Mouse (Mus musculus): ENCODE data around the gene Cnot10. TPM values are rescaled to one million over a fixed set of nuclear protein-coding genes. Genes with fewer than 3 reads are reported as not detected.

The Cnot10 gene
- polyA plus RNA-seq, 1 experiment: 21.9 TPM

- Histone ChIP-seq H3K4me1 (ENCODE audit: control insufficient read depth, insufficient read depth, low read length) (no peaks in the 10 kb centered on the region), H3K27ac (ENCODE audit: insufficient read depth, low read depth, low read length) (no peak overlapping the region), H3K36me3 (ENCODE audit: control insufficient read depth, insufficient read depth, low read length) (no peaks in the 10 kb centered on the region; the same call in 1 of the 2 replicates), H3K4me3 (ENCODE audit: insufficient read depth, low read depth, low read length) (no peak overlapping the region), H3K27me3 (replicated peaks; ENCODE audit: control insufficient read depth, insufficient read depth, low read length) (no peaks in the 10 kb centered on the region)
- WGBS: 87% methylated on average over 3 of the region's 3 CpGs
- TF ChIP-seq POLR2A (IDR thresholded peaks at IDR 0.05; ENCODE audit: low read depth, low read length) (no peak), CTCF (conservative IDR thresholded peaks at IDR 0.05; ENCODE audit: insufficient read depth, insufficient read length, low read depth, low read length) (no peak)
- DNase-seq: no peak
These were observed 3.2 kb downstream of the Cnot10 start for GRCm38 (mm10) chr9:114636751-114637150.

- Histone ChIP-seq H3K27me3 (replicated peaks; ENCODE audit: control insufficient read depth, insufficient read depth, low read length) (no peaks in the 10 kb centered on the region), H3K4me1 (ENCODE audit: control insufficient read depth, insufficient read depth, low read length) (no peaks in the 10 kb centered on the region), H3K27ac (ENCODE audit: insufficient read depth, low read depth, low read length) (no peak overlapping the region), H3K36me3 (ENCODE audit: control insufficient read depth, insufficient read depth, low read length) (no peaks in the 10 kb centered on the region; the same call in 1 of the 2 replicates), H3K4me3 (ENCODE audit: insufficient read depth, low read depth, low read length) (no peak overlapping the region)
- peak; percentile 25 for DNase-seq
- TF ChIP-seq POLR2A (IDR thresholded peaks at IDR 0.05; ENCODE audit: low read depth, low read length) (no peak), CTCF (conservative IDR thresholded peaks at IDR 0.05; ENCODE audit: insufficient read depth, insufficient read length, low read depth, low read length) (no peak)
- WGBS: 83% methylated on average over 4 of the region's 4 CpGs
These were observed 3.8 kb downstream of the Cnot10 start for GRCm38 (mm10) chr9:114636150-114636549.

- no peak overlapping the region for H3K27ac ChIP-seq (ENCODE audit: insufficient read depth, low read depth, low read length)
- DNase-seq: no peak
These were observed 7.7 kb downstream of the Cnot10 start for GRCm38 (mm10) chr9:114632331-114632730.

DNA sequence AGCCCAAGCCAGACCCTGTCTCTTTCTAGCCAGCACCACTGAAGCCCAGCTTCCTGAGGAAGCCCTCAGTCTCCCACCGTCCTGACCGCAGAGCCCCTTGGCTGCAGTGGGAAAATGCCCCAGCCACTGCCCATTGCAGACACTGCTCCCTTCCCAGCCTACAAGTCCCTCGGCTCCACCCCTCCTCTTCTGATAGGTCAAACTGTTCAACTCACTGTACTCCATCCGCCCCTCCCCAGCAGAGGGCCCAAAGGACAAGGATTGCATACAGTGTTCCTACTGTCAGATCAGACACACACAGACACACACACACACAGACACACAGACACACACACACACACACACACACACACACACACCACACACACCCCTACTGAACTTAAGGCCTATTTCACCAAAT is 13.3 kb downstream of the Cnot10 start:
- 70% methylated on average over 4 of the region's 4 CpGs for WGBS
- Histone ChIP-seq H3K36me3 (ENCODE audit: control insufficient read depth, insufficient read depth, low read length) (peaks cover 3% of the 10 kb centered on the region), H3K27ac (ENCODE audit: insufficient read depth, low read depth, low read length) (no peak overlapping the region), H3K4me1 (ENCODE audit: control insufficient read depth, insufficient read depth, low read length) (no peaks in the 10 kb centered on the region), H3K27me3 (replicated peaks; ENCODE audit: control insufficient read depth, insufficient read depth, low read length) (no peaks in the 10 kb centered on the region), H3K4me3 (ENCODE audit: insufficient read depth, low read depth, low read length) (no peak overlapping the region)
- DNase-seq: no peak
- no peak for TF ChIP-seq CTCF (conservative IDR thresholded peaks at IDR 0.05; ENCODE audit: insufficient read depth, insufficient read length, low read depth, low read length)
- no peak for TF ChIP-seq POLR2A (IDR thresholded peaks at IDR 0.05; ENCODE audit: low read depth, low read length)

More at GRCm38 (mm10) chr9:114632331-114632730, 7.7 kb downstream of the Cnot10 start:
- no peak for TF ChIP-seq CTCF (conservative IDR thresholded peaks at IDR 0.05; ENCODE audit: insufficient read depth, insufficient read length, low read depth, low read length)
- TF ChIP-seq POLR2A (IDR thresholded peaks at IDR 0.05; ENCODE audit: low read depth, low read length): no peak
- WGBS: 43% methylated on average over 4 of the region's 4 CpGs
- Histone ChIP-seq H3K4me3 (ENCODE audit: insufficient read depth, low read depth, low read length) (no peak overlapping the region), H3K4me1 (ENCODE audit: control insufficient read depth, insufficient read depth, low read length) (no peaks in the 10 kb centered on the region), H3K36me3 (ENCODE audit: control insufficient read depth, insufficient read depth, low read length) (no peaks in the 10 kb centered on the region; the same call in 1 of the 2 replicates), H3K27me3 (replicated peaks; ENCODE audit: control insufficient read depth, insufficient read depth, low read length) (no peaks in the 10 kb centered on the region)

GRCm38 (mm10) chr9:114624178-114624577 is 15.8 kb downstream of the Cnot10 start:
- Histone ChIP-seq H3K27ac (ENCODE audit: insufficient read depth, low read depth, low read length) (no peak overlapping the region), H3K4me3 (ENCODE audit: insufficient read depth, low read depth, low read length) (no peak overlapping the region), H3K27me3 (replicated peaks; ENCODE audit: control insufficient read depth, insufficient read depth, low read length) (no peaks in the 10 kb centered on the region), H3K4me1 (ENCODE audit: control insufficient read depth, insufficient read depth, low read length) (no peaks in the 10 kb centered on the region), H3K36me3 (ENCODE audit: control insufficient read depth, insufficient read depth, low read length) (peaks cover 3% of the 10 kb centered on the region)
- WGBS: 95% methylated on average over 6 of the region's 6 CpGs
- TF ChIP-seq POLR2A (IDR thresholded peaks at IDR 0.05; ENCODE audit: low read depth, low read length) (no peak), CTCF (conservative IDR thresholded peaks at IDR 0.05; ENCODE audit: insufficient read depth, insufficient read length, low read depth, low read length) (no peak)
- DNase-seq: no peak

DNA sequence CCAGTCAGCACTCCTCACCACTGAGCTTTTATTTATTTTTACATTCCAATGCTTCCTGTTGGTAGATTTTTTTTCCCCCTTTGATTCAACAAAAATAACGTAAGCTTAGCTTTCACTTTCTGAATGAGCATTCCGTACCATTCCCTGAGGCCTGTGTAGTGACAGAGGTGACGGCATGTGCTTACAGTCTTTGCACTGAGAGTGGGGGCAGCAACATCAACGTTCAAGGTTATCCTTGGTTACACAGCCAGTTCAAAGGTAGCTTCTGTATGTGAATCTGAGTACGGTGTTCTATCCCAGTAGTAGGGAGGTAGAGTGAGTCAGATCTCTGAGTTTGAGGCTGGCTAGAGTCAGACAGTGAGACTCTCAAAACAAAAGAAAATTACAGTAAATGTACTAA is 18.8 kb downstream of the Cnot10 start:
- no peak overlapping the region for H3K27ac ChIP-seq (ENCODE audit: insufficient read depth, low read depth, low read length)
- no peak for TF ChIP-seq POLR2A (IDR thresholded peaks at IDR 0.05; ENCODE audit: low read depth, low read length)
- no peak for TF ChIP-seq CTCF (conservative IDR thresholded peaks at IDR 0.05; ENCODE audit: insufficient read depth, insufficient read length, low read depth, low read length)
- WGBS: 68% methylated on average over 5 of the region's 5 CpGs
- DNase-seq: no peak
- peaks cover 5% of the 10 kb centered on the region for H3K36me3 ChIP-seq (ENCODE audit: control insufficient read depth, insufficient read depth, low read length)
- H3K27me3 ChIP-seq (replicated peaks; ENCODE audit: control insufficient read depth, insufficient read depth, low read length): no peaks in the 10 kb centered on the region
- no peaks in the 10 kb centered on the region for H3K4me1 ChIP-seq (ENCODE audit: control insufficient read depth, insufficient read depth, low read length)
- H3K4me3 ChIP-seq (ENCODE audit: insufficient read depth, low read depth, low read length): no peak overlapping the region

DNA sequence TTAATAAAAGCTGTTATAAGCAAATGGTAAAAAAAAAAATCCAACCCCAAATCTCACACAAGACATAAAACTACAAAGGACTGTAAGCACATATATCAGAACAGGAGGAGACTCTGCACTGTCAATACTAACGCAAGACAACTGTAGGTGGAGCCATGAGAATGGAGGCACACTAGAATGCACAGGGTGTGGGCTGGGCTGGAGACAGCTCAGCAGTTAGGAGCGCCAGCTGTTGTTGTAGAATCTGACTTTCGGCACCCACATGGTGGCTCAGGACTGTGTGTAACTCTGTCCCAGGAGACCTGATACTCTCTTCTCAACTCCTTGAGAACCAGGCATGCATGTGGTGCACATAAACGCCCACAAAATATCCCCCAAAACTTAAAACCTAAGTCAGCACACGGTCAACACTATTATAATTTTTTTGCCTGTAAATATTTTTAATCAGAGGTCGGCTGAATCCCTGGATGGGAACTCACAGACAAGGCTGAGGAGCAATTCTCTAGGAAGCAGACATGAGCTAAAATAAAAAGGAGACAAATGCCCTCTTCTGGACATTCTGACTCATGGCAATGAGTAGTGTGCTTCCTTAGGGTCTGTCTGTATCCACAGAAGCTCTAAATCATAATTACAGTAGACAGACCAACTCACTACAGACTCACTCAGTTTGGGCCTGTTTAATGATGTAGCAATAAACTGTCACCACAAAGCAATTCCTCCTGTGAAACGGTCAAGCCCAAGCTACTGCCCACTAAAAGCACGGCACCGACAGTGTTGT is 25.6 kb downstream of the Cnot10 start:
- no peak overlapping the region for H3K27ac ChIP-seq (ENCODE audit: insufficient read depth, low read depth, low read length)
- TF ChIP-seq CTCF (conservative IDR thresholded peaks at IDR 0.05; ENCODE audit: insufficient read depth, insufficient read length, low read depth, low read length): no peak
- 69% methylated on average over 9 of the region's 9 CpGs for whole genome bisulfite sequencing
- no peak for DNase-seq
- no peak overlapping the region for H3K4me3 ChIP-seq (ENCODE audit: insufficient read depth, low read depth, low read length)
- H3K27me3 ChIP-seq (replicated peaks; ENCODE audit: control insufficient read depth, insufficient read depth, low read length): no peaks in the 10 kb centered on the region
- H3K36me3 ChIP-seq (ENCODE audit: control insufficient read depth, insufficient read depth, low read length): peaks cover 8% of the 10 kb centered on the region
- no peaks in the 10 kb centered on the region for H3K4me1 ChIP-seq (ENCODE audit: control insufficient read depth, insufficient read depth, low read length)

Measured in kidney, adult 2 months (tissue).